Mouse (Mus musculus): ENCODE measurements around the gene Dnaaf5.

GRCm38 (mm10) chr5:139161632-139162031 lies 11.6 kb downstream of the Dnaaf5 start:
- TF ChIP-seq POLR2A (IDR thresholded peaks at IDR 0.05; ENCODE audit: borderline replicate concordance, extremely low read depth, insufficient read depth, insufficient read length, poor library complexity, severe bottlenecking) (no peak), CTCF (IDR thresholded peaks at IDR 0.05; ENCODE audit: borderline replicate concordance, extremely low read depth, insufficient read depth, insufficient read length) (no peak)
